Mouse (Mus musculus): ENCODE results near the gene Midn.

Gene Midn

DNA sequence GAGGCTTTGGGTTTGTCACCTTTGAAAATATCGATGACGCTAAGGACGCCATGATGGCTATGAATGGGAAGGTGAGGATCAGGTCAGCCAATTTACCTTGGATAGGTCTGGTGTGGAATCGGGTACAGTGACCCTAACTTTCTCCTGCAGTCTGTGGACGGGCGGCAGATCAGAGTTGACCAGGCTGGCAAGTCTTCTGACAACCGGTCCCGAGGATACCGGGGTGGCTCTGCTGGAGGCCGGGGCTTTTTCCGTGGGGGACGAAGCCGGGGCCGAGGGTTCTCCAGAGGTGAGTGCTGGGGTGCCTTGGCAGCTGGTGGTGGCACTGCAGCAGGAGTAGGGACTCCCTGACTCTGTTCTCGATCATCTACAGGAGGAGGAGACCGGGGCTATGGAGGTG, 22.0 kb downstream of the Midn start:
- DNase-seq (ENCODE audit: low read depth, low spot score) = no peak

DNA sequence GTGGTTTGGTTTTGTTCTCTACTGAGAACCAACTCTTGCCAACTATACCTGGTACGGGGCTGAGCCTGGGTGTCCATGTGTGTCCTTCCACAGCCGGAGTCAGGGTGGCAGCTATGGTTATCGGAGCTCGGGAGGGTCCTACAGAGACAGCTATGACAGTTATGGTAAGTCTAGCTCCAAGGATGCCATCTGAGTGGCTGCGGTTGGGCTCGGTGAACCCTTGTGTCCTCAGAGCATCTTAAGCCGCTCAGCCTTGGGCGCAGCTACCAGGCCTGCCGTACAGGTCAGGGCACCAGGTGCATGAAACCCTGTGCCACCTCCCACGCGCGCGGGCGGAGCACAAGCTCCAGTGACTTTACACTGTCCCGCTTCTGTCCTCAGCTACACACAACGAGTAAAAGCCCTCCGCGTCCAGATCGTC, 22.5 kb downstream of the Midn start:
- no peak for DNase-seq (ENCODE audit: low read depth, low spot score)

DNA sequence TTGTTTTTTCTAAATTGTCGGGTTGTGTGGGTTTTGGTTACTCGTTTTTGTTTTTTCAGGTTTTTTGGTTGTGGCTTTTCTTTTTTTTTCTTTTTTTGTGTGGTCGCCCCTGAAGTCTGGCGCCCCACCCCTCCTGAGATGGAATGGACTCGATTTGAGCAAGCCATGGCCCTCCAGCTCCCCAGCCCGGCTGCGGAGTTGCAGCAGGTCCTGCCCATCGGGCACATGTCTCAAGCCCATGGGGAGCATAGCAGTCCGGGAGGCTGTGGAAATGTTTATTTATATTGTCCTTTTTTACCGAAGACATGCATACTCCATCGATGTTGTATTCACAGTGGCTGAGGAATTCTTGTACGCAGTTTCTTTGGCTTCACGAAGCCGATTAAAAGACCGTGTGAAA, 23.2 kb downstream of the Midn start:
- no peak for DNase-seq (ENCODE audit: low read depth, low spot score)

DNA sequence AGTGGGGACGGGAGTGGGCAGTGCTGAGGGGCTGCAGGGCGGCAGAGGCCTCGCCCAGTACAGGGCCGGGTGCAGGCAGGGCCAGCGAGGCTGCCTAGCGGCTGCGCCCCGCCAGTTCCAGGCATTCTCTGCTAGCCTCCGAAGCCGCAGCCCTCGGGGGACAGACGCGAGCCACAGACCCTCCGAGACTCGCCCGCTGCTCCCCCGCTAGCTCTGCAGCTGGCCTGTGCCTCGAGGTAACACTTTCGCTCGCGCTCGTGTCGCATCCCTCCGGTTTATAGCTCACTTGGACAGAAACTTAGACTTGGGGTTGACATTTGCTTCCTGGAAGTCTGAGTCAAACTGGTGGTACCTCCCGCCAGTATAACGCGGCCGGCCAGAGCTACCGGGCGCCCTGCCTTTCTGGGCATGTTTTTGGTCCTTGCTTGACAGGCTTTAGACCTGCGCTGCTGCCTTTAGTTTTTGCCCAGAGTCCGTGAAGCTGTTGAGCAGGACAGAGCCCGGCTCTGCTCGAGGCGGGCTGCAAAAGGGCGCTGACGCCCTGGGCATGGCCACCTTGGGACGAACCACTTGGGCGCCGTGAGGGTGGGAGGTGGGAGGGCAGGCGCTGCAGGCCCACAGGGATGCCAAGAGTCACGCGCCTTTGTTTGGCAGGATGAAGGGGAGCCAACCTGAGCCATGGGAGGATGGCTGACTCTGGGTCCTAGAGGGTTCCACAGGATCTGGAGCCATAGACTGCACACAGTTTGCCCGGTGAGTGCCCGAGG, 23.9 kb downstream of the Midn start:
- DNase-seq (ENCODE audit: low read depth, low spot score) = no peak

DNA sequence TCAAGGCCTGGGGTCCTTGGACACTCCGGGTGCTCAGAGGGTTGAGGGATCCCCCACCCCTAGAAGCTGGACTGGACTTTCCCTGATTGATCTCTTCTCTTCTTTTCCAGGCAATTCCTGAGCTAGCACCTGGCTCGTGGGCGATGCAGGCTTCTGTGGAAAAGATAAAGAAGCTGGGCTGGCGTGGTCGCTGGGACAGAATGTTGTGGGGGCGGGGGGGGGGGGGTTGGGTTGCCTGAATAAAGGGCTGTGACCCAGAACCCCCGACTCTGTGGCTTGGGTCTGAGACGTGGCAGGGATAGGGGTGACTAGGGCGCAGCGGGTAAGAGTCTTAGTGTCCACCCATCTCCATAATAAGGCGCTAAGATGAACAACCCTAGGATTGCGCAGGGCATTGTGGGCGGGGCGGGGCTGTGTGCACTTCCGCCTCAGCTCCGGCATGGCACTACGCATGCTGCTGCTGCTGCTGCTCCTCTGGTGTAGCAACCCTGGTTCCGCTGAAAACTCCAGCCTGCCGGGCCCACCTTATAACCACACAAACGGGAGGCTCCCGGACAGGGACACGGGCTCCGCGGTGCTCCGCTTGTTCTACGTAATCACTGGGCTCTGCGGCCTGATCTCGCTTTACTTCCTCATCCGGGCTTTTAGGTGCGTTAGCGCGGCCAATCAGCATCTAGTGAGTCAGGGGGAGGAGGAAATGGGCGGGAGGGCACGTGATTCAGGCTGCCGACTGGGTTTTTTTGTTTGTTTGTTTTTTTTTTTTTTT, 24.6 kb downstream of the Midn start, which contains the start of gene 1600002K03Rik:
Gene 1600002K03Rik, plus strand, starts transcription at position 418 of the 766 bp plus-strand sequence.
- peak; percentile 88 for DNase-seq (ENCODE audit: low read depth, low spot score)

DNA sequence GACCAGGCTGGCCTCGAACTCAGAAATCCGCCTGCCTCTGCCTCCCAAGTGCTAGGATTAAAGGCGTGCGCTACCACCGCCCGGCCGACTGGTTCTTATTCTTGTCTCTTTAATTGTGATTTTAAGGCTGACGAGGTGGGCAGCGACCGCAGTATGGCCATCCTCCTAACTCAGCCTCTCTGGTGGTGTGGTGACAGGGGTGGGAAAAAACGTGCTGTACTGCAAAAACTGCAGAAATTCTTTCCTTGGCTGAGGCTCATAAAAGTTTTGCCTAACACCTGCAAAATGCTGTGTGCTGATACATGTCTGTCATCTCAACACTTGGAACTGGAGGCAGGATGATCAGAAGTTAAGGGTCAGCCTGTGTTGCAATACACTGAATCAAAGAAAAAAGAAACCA, 25.3 kb downstream of the Midn start:
- DNase-seq (ENCODE audit: low read depth, low spot score) = no peak

DNA sequence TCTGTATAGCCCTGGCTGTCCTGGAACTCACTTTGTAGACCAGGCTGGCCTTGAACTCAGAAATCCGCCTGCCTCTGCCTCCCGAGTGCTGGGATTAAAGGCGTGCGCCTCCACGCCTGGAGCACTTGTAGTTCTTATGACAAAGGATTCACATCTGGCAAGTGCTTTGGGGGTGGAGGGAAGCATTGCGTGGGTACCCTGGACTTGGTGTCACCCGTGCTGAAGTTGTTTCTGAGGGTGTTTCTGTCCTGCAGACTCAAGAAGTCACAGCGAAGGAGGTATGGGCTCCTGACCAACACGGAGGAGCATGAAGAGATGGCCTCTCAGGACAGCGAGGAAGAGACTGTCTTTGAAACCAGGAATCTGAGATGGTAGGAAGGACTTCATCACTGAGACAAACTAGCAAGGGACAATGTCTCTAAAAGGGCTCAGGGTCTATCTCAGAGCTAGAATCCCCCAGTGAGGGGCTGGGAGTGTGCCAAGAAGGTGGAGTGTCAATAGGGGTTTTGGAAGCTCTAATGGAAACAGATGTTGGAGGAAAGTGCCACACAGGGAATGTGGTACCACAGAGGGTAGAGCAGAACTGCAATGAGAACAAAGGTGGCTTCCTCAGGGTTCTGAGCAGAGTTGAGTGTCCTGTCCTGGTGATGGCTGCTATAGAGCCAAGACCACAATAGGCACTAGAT, 26.0 kb downstream of the Midn start:
- DNase-seq (ENCODE audit: low read depth, low spot score) = no peak

DNA sequence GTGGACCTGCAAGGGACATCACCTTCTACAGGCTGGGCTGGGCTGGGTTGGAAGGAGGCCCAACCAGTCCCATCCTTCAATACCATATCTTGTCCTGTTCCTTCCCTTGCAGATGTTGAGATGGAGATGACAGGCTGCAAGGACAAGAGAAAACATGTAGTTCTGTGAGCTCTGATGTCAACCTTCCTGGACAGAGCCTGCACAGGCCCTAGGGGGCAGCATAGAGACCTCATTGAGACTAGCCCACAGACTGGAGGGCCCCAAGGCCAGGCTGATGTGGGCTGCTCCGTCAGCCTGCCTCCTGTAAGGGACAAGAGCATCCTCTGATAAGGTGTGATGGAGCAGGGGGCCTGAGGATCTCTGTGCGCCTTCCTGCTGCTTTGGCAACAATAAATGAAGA, 26.6 kb downstream of the Midn start:
- DNase-seq (ENCODE audit: low read depth, low spot score) = no peak

DNA sequence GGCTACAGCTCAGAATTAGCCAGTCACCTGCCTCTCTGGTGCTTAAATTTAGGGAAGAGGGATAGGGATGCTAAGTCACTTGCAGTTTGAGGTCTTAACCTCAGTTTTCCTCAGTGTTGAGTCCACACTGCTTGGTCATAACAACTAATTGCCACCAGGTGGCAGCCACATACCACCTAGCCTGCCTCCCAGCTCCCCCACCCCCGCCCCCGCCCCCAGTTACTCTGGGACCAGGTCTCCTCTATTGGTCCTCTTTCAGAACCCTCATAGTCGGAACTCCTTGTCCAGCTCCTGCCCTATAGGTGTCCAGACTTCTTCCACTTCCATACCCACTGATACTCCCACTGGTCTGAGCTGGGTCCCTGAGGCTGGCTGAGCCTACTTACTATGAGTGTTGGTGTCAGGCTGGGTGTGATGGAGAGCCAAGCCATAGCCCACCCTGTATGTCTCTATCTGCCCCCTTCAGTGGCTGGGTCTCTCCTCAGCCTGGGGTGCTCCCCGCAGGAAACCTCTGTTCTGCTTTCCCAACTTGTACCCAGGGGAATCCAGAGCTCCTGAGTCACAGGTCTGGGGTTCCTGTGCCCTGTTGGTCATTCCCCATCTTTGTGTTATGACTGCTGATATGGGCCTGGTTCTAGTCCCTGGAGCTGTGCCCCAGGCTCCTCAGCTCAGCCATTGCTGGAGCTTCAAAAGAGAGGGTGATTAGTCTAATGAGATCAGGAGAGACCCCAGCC, 27.6 kb downstream of the Midn start:
- no peak for DNase-seq (ENCODE audit: low read depth, low spot score)

DNA sequence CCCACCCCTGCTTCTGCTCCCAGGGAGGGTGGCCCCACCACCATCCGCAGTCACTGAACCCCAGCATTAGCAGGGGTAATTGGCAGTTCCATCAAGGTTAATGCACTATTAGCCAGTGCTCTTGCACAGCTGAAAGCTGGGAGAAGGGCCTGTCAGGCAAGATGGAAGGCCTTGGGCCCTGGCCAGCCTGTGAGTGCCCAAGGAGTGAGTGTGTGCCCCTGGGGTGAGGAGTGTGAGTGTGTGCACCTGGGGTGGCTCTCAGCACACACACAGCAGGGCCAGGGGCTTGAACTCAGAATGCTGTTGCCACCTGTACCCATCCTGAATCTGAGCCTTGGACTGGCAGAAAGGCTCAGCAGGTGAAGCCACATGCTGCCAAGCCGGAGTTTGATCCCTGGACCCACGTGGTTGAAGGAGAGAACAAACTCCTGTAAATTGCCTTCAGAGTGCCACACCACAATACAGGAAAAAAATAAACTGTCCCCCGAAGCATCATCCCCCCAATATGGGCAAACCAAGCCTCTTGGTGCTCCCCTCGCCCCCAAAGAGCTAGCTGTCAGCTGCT, 28.3 kb downstream of the Midn start:
- DNase-seq (ENCODE audit: low read depth, low spot score) = no peak

DNA sequence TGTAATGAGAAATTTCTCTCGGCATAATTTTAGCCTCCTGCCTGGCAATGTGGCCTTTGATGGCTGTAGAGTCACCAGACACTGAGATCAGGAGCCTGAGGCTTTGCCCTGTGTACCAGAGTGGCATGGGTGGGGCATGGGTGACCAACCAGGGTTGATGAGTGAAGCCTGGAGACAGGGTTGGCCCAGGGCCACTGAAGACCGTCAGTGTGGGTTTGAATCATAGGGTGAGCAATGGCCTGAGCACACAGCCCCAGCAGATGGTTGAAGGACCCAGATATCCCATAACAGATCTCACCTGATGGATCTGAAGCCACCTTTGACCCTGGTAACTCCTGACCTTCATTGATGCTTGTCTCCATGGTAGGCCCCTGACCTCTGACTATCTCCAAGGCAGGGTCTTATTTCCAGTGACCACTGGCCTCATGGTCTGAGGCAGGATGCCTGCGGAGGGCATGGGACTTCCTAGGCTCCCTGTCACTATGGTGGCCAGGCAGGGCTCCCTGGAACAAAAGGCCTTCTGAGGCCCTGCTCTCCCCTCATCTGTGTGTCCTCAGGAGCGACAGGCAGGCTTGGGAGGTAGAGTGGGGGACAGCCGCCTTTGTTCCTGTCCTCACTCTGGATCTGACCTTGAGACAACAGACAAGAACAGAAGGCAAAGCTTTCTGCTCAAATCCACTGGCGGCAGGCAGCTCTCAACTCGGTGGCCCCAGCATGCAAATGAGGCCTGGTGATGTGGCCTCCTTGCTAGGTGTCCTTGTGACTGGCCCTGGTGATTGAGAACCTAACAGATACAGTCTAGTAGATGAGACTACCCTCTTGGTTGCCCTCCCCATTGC, 29.6 kb downstream of the Midn start:
- no peak for DNase-seq (ENCODE audit: low read depth, low spot score)

DNA sequence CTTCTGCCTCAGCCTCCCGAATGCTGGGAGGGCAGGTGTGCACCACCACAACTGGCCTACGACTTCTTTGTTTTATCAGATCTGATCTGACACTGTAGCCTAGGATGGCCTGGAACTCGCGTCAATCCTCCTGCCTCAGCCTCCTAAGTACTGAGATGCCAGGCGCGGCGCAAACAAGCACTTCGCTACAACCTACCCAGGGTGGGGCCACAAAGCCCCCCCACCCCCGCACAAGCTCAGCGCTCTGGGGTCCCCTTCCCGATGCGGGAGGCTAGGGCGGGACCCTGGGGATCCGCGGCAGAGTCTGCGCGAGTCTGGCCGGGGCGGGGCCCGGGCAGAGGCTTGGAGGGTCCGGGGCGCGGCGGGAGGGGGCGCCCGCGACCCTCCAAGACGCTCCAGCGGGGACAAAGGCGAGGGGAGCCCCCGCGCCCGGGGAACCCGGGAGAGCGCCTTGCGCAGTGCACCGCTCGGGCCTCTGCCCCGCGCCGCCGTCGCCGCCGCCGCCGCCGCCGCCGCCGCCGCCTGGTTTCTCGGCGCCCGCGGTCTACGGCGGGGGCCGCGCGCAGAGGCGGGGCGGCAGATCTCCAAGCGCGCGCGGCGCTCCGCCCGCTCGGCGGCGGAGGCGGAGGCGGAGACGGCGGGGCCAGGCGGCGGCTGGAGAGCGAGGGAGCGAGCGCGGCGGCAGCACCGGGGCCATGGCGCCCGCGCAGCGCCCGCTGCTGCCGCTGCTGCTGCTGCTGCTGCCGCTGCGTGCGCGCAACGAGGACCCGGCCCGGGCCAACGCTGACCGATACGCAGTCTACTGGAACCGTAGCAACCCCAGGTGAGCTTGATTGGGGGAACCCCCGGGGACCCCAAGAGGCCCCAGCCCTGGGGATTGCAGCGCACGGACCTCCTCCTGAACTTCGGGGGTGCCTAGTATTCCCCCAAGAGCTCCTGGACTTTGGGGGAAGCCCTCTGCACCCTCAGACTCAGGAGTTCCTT, 31.3 kb downstream of the Midn start, which contains the start of gene Efna2:
Gene Efna2, plus strand, starts transcription at position 415 of the 984 bp plus-strand sequence.
- no peak for DNase-seq (ENCODE audit: low read depth, low spot score)

DNA sequence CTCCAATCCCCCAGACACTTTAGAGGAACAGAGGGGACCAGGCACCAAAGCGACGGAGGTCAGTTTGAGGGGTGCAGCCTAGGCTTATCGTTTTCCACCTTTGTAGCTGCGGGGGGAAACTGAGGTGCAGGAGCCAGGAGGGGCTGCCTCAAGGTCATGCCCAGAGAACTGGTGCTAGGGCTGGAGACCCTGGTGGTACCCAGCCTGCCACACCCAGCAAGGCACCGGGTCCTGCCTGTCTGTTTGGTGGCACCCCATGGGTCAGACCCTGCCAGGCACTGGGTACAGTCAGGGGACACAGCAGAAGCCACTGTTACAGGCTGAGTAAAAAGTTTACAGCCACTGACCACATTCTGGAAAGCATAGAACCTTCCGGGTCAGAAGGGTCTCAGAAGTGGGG, 32.2 kb downstream of the Midn start:
- no peak for DNase-seq (ENCODE audit: low read depth, low spot score)

DNA sequence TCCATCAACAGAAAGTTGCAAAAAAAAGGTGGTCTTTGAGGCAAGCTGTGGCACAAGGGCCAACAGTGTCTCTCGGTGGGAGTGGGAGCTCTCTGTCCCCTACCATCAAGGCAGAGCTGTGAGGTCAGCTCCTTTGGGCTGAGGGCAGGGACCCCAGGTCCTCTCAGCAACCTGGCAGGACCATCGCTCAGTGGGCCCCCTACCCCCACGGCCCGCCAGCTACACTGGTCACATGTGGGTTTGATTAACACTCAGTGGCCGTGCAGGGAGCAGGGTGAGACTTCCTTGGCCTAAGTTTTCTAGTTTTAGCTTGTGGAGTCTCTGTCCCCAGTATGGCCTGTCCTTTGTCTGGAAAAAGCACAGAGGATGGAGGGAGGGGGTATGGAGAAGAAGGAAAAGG, 32.8 kb downstream of the Midn start:
- DNase-seq (ENCODE audit: low read depth, low spot score) = no peak

DNA sequence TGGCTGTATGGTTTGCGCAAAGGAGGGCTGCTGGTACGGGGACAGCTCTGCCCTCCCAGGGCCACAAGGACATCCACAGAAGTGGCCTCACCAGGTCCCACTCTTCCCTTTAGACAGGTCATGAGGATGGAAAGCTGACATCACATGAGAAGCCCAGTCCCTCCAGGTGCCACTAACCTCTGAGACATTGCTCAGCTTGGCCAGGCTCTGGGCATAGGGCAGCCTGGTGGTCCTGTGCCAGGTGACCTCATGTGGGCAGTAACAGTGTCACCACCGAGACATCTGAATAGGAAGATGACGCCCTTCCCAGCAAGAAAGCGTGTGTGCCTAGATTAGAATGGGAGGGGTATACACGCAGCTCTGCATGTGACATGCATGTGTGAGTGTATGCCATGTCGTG, 34.5 kb downstream of the Midn start:
- DNase-seq (ENCODE audit: low read depth, low spot score) = no peak

DNA sequence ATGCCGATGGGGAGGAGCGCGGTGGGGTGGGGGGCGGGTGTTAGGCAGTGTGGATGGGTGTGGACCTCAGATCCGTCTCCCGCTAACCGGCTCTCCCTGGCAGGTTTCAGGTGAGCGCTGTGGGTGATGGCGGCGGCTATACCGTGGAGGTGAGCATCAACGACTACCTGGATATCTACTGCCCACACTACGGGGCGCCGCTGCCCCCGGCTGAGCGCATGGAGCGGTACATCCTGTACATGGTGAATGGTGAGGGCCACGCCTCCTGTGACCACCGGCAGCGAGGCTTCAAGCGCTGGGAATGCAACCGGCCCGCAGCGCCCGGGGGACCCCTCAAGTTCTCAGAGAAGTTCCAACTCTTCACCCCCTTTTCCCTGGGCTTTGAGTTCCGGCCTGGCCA, 38.6 kb downstream of the Midn start:
- DNase-seq (ENCODE audit: low read depth, low spot score) = no peak

DNA sequence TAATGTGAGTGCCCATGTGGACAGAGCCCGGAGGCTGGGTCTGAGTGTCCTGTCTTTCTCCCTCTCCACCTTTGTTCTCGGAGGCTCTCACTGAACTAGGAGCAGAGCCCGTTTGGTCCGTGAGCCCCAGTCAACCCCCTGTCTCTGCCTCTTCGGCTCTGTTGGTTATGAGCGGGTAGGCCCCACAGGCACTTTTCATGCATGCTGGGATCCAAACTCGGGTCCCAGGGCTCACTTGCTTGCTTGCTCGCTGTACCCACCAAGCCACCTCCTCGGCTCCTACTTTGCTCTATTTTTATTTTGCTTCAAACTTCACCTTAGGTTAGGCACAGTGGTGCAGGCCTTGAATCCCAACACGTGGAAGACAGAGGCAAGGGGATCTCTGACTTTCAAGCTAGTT, 39.7 kb downstream of the Midn start:
- DNase-seq (ENCODE audit: low read depth, low spot score) = no peak

DNA sequence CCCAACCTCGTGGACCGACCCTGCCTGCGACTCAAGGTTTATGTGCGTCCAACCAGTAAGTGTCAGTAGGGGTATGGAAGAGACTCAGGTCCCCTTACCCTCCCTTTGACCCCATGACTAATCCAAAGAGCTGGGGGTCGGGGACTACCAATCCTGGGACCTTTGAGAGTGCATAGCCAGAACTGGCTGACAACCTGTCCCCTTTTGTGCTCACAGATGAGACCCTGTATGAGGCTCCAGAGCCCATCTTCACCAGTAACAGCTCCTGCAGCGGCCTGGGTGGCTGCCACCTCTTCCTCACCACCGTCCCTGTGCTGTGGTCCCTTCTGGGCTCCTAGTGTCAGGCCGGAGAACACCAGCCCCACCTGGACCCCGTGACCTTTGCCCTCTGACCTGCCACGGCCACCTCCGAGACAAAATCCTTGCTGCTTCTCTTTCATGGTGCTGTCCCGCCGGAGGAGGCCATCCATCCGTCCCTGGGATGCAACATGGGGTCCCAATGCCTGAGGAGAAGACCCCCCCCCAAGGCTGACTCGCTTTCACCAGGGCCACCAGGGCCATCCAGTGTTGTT, 40.5 kb downstream of the Midn start:
- no peak for DNase-seq (ENCODE audit: low read depth, low spot score)

DNA sequence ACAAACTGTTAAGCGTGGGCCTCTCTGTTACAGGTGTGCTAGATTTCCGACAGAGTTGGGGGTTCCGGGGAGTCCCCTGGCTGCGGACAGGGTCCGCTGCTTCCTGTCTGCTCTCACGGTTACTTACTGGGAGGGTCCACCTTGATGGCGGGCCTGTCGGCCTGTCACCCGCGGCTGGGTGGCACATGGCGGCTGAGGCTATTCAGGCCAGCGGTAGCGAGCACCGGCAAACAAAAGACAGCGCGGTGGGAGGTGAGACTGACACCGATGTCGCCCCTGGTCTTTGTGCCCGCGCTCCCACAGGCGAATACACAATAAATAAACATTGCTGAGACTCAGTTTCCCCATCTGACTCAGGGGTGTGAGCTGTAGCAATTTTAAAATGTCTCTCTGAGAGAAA, 41.9 kb downstream of the Midn start:
- DNase-seq (ENCODE audit: low read depth, low spot score) = no peak
